Mouse (Mus musculus) urinary bladder, postnatal 36 days (tissue): ENCODE measurements around the gene Mpp6.

Experiments
- DNase-seq, 2 experiments: peaks; one replicate each; pipeline ENCODE4 v3.0.0; 2022; ENCODE audit warnings: low spot score in 2 of 2, mixed read lengths in 1 of 2

Mpp6 gene

DNA sequence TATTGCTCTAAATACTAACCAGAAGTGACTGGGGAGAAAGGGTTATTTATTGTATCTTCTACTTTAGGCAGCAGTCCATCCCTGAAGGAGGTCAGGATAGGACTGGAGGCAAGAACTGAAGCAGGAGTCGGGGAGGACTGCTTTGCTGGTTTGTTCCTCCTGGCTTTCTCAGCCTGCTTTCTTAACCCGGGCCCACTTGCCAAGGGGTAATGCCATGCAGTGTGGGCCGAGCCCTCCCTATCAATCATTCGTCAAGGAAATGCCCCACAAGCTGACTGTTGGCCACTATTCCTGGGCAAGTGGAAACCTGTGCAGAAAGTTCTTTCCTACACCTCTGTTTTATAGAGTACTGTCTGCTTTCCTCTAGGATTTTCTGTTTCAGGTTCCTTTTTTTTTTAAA, 39.3 kb downstream of the Mpp6 start:
- DNase-seq: peak in 1 of 2 experiments; percentile 9

DNA sequence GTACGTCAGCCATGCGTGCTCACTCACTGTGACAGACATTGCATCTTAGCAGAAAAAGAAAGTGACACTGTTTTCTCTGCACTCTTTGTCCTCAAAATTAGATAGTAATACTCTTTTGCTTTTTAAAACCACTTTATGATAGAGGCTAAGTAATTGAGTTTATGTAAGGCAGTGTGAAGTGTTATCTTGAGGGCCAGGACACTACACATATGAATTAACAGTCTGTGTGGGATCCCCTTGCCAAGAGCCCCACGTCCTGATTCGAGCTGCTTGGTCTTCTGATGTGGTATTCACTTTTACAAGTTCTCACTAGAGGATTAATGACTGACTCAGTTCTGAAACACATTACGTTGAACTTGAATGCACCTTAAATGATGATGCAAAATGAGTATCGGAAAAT, 49.8 kb downstream of the Mpp6 start:
- no peak for DNase-seq

DNA sequence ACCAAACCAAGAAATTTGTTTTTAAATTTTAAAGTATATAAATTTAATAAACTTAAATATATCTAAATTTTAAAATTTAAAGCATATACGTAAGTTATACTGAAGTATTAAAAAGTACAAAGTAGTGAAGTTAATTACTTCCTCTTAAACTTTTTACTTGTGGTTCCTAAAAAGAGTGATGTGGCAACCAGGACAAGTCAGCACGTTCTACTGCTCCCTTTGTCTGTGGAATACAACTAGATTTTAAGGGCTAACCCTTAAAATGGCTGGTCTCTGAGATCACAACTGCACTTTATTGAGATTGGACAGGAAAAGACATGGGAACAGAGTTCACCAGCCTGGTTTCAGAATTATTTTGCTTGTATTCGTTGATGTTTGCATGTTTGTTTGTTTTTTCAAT, 53.0 kb downstream of the Mpp6 start:
- no peak for DNase-seq

DNA sequence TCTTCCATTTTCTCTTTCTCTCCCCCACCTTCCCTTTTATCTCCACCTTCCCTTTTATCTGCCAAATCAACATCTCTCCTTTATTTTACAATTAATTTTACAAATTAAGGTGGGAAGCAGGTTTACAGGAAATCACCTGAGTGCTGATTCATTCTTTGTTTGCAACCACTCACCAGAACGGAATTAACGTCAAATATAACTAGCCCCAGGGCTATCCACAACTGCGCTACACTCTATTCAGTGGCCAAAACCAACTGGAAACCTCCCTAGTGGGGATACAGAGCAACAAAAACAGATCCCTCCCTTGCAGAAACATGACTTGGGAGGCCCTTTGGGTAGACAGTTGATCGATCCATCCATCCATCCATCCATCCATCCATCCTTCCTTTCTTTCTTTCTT, 58.8 kb downstream of the Mpp6 start:
- DNase-seq: no peak

DNA sequence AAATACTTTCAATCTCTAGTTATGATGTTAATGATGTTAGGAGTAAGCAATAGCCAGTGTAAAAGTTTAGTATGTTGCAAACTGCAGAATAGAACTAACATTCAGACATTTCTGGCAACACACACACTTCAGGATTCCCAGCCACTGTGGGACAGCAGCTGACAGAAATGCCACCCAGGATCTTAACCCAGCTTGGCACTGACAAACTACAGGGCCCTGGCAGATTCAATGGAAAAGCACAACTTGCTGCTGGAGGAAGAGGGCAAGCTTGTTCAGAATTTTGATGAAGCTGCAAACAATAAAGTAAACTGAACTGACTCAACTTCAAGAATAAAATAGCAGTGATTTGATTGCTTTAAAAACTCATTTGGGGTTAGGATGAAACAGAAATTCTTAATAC, 59.7 kb downstream of the Mpp6 start:
- no peak for DNase-seq

DNA sequence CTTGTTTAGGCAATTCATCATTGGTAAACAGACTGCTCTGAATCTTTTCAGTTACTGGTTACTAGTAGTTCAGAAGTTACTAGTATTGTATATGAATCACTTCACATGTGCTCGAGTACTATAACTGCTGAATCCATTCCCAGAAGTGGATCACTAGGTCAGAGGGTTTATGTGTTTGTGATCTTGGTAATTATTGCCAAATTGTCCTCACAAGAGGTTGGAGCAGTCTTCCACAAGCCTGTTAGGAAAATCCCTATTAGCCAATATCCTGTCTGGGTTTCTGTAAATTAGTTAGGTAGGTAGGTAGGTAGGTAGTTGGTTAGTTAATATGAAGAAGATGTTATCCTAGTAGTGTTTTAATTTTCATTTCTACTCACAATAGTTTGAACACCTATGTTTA, 65.7 kb downstream of the Mpp6 start:
- no peak for DNase-seq

DNA sequence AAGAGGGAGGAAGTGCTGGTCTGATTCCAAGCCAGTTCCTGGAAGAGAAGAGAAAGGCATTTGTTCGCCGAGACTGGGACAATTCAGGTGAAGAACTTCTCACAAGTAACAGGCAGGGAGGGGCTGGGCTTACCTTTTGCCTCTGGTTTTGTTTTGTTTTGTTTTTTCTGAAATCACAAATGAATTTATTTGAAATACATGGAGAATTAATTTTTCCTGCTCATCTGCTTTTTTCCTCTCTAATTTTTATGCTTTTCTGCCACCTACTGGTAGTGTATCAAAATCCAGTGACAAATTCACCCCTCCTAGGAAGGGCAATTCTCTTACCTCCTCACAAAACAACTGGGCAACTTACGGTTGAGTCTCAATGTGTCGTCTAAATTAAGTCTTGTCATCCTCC, 70.1 kb downstream of the Mpp6 start:
- no peak for DNase-seq

DNA sequence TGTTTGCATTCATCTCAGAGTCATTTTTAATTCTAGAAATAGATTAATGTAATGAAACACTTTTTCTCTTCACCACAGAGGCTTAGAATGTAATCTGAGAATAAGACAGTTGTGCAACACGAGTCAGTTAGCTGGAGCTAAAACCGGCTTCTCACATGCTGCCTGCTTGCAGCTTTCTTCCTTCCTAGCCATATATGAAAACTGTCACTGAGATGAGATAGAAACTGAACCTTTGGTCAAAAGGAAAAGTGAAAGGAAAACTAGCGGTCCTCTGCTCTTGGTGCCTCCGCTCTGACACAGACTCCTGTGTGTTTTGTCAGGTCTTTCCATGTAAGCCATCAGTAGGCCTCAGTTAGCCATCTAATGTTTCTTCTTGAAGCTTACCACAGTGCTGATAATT, 77.9 kb downstream of the Mpp6 start:
- DNase-seq: no peak

DNA sequence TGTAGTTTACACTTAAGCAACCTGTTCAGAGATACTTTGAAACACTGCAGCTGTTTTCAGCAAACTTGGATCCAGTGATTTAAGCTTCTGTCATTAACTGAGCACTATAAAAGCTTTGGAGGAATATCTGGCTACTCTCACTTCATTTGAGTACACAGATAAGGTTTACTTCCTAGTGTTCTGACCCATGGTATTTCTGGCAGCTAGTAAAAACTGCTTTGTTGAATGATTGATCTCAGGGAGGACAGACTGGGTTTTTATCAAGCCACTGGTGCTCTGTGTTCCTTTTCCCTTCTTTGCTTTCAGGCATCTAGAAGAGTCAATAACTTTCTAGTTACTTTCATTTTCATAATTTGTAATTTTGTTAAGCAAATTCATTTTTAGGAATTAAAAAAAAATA, 79.3 kb downstream of the Mpp6 start:
- no peak for DNase-seq

DNA sequence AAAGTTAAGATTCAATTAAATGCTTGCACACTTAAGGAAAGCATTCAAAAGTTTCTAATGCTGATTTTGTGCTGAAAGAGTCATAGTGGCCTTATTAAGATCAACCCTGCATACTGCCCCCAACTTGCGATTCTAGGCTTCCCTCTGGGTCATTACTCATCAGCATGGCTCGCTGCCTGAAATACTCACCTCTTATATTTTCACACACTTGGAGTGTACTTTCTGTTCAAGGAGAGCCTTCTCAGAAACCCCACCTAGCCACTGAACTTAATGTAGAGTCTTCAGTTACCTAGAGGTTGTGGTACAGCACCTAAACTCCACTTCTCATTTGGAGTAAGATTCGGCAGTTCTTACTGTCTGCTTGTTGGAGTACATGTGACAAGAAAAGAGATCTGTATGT, 81.6 kb downstream of the Mpp6 start:
- no peak for DNase-seq

DNA sequence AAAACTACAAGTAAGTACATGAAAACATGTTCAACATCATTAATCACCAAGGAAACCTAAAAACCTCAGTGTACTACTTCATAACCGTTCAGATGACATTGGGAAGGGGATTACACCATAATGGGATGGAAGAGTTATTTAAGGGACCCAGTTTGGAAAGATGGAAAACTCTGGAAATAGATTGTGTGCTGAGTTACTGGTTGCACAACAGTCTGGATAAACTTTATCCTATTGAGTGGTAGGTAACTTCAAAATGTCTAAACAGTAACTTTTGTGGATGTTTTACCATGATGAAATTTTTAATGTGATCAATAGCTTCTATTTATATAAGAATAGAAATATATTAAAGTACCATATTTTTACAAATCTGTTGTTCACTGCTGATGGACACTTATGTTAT, 82.1 kb downstream of the Mpp6 start:
- no peak for DNase-seq

DNA sequence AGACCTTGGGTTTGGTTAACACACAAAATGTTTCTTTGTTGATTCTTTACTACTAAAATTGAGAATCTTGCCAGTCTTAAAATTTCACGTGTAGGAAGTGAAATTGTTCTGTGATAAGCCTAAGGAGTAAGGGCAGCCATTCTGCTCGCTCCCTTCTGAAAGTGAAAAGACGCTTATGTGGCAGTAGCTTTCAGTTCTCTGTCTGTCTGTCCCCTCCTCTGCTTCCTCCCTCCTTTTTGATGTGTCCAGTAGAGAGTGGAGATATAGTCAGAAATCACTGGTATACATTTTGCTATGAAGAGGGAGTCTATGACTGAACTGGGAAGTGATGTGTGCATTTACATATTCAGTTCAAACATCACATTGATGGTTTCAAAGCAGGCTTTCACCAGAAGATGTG, 82.8 kb downstream of the Mpp6 start:
- DNase-seq: no peak

DNA sequence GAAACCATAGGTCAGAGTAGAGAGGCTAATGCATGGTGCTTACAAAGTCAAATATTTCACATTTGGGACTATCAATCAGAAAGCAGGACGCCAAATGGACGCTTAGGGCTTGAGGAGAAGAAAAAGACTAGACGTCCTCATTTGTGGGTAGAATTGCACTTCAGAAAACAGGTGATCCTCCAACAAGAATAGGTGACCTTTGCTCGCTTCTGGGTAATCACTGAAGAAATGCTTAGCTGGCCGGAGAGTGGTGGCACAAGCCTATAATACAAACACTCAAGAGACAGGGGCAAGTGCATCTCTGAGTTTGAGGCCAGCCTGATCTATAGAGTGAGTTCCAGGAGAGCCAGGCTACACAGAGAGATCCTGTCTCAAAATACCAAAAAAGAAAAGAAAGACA, 83.8 kb downstream of the Mpp6 start:
- no peak for DNase-seq

DNA sequence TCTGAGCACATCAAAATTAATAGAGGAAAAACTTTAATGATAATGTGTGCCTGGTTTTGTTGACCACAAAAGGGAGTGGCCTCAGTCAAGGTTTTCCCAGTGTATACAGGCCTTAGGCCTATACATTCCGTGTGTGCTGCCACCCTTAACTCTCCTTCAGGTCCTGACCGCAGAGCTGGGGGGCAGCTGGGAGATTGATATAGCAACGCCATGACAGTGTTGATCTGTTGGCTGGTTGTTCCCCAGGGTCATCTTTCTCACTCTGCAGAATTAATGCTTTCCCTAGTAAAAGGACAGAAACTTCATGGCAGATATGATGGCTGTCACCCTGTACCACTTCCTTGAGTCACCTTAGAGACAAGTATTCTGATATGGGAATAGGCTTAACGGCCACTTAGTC, 94.3 kb downstream of the Mpp6 start:
- no peak for DNase-seq

DNA sequence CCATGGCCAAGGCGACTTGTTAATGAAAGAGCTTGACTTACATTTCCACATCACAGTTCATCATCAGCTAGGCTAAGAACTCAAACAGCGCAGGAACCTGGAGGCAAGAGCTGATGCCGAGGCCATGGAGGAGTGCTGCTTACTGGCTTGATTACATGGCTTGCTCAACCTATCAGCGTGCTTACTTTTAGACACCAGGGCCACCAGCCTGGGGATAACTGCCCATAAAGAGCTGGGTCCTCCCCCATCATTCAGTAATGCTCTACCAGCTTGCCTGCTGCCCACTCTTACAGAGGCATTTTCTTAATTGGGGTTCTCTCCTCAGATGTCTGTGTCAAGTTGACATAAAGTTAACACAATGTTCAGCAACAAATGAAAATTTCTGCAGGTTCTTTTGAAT, 95.1 kb downstream of the Mpp6 start:
- DNase-seq: no peak

DNA sequence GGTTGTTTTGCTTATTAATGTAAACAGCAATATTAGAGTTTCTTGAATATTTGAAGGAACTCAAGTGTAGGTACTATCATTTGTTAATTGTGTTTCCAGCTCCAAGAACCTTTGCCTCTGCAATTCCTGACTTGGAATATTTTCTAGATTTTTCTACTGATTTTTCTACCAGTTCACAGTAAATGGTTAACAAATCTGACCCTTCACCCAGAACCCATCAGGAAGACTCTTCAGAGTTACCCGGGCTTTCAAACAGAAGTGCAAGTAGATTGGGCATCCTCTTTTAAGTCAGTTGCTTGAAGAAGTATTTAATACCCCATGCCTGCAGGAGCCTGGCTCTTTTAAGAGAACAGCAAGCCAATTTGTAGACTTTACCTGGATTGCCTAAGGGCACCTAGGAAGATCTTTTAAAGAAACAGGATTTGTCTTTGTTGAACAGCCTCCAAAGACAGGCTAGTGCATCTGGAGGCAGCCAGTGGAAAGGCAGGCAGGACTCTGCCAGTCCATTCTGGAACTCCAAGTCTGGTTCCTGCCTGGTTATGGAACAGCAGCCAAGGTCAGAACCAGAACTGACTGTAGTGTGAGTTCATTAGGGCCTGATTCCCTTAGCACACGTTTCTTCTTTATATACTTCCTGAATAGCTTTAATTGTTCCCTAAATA, 104.8 kb downstream of the Mpp6 start:
- no peak for DNase-seq

DNA sequence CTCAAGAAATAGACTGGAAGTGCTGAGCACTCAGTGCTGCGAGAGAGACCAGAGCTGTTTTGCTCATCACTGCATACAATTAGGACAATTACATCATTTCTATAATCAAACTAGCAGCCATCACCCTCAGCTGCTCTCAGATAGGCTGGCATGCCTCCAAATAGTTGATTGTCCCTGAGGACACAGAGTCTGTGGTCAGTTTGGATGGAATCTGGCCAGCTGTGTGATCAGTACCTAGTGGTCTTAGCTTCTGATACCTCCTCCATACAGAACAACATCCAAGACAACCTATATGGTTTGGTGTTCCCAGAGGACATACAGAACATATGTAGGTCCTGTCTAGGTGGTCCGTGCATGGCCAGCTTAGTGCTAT, 105.3 kb downstream of the Mpp6 start:
- DNase-seq: no peak

DNA sequence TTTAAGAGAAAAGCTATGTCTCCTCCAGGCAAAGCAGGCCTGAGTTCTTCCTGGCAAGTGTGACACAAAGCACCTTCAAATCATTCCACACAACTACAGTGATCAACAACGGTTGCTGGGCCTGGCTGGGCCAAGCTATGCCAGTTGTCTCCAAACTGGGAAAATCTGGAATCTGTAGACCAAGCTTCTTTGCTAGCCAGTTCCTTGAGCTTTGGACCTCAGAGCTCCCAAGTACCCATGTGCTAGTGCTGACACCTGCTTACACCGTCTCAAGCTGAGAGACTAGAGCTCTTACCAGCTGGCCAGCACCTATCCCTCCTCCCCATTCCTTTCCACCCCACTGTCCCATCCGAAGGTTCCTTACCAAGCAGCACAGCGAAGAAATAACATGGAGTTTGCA, 105.9 kb downstream of the Mpp6 start:
- DNase-seq: no peak

DNA sequence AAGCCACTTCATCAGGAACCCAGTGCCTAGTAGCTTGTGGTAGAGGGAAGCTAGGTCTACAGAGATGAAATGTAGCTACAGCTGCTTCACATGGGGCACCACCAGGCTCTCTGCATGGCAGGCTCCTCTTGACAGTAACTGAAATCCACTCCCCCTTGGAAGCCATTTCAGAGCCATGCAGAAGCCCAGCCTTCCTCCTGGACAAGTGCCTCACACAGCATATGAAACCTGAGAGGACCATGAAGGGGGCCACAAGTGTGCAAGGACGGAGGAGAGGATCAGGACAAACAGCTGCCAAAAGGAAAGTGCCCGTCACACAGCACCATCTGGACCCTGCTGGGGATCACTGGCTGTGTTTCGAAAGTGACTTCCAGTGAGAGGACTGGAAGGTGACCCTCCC, 108.6 kb downstream of the Mpp6 start:
- DNase-seq: no peak

DNA sequence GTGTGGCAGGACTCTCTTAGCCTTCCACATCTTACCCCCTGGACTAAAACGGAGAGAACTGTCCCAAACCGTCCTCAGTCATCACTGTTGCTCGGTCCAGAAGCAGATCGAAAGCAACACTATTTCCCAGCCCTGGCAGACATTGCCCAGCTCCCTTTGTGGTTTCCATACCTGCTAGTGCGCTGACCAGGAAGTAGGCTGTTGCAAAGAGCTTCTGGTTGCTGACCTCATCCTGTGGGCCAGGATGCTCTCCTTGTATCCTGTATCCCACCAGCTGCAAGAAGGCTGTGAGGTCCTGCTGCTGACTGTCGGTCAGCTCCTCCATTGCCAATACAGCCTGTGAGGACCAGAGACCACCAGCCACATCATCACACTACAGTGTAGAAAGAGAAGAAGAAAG, 109.0 kb downstream of the Mpp6 start:
- DNase-seq: no peak

DNA sequence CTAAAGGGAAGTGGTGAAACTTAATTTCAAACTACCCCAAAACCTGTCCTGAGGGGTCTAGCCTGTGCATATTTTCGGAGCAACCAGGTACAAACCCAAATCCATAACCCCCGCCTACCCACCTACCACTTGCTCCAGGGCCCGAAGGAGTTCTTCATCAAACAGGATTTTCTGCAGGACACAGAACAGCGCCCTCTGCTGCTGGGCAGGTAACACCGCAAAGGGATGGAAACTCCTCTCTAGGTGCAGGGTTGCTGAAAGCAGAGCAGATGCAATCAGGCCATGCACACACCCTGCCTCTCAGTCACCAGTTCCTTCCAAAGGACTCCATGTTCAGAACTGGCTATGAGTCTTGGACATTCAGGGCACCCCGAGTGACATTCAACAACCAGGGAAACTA, 110.8 kb downstream of the Mpp6 start:
- DNase-seq: peak; percentile 13 to 20

DNA sequence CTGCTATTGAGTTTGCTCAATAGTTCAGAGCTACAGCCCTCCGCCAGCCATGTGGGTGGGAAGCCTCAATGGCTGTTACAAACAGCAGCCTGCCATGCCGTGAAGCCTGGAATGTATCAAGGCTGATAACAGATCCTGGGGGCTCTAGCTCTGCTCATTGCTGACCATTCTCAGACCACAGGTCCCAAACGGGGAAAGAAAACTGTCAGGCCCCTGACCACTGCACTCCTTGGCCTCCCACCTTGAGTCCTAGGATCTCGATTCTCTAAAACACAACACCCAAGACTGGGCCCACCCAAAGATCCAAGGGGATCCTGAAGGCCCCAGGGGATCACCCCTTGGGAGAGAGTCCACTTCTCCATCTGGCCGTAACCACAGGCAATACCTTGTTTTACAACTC, 112.3 kb downstream of the Mpp6 start:
- no peak for DNase-seq

DNA sequence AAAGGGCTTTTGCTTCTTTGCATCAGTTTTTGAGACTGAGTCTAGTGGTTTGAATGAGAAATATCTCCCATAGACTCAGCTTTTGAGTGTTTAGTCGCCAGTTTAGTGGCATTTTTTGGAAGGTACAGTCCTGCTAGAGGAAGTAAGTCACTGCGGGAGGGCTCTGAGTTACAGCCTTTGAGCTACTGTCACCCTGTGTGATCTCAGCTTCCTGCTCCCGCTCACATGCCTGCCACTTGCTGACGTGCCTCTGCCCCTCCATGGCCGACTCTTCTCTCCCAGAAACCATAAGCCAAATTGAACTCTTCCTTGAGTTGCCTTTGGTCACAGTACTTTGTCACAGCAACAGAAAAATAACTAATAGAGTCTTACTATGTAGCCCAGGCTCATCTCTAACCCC, 112.9 kb downstream of the Mpp6 start:
- DNase-seq: no peak

DNA sequence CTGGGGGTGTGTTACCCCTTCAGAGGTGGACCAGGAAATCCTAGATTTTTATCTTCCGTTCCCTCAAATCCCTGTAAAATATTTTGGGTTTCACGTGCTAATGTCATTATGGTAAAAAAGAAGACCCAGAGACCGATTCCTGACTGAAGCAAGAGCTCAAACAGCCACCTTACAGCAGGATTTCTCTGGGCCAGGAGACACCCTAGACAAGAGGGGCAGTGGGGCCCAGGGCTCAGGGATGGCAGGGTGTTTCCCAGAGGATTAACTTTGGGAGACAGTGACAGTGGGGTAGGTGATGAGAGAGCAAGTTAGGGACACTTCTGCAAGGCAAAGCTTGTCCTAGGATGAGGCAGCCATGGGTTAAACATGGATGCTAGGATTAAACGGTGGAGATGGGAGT, 113.6 kb downstream of the Mpp6 start:
- no peak for DNase-seq

DNA sequence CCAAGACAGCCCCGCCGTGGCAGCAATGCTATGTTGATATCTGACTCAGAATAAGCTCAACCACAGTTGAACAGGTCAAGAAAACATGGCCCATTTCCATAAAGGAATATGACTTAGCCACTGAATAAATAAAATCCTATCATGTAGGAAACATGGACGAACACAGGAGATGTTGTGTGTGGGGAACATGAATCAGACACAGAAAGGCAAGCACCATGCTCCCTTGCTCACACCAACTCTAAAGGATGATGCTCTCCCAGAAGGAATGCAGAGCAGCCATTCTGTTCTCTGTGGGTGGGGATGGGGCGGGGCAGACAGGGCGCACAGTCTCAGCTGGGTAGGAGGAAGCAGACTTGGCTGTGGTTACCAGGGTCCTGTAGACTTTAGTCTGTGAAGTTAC, 115.2 kb downstream of the Mpp6 start:
- DNase-seq: no peak
